Mouse (Mus musculus) megakaryocyte, embryonic 14.5 days (primary cell): ENCODE data around the gene Eme2. TPM values are rescaled to one million over a fixed set of nuclear protein-coding genes. Genes with fewer than 3 reads are reported as not detected.
A peak's percentile ranks its signal among the peaks of the same experiment; 100 is the strongest.

Experiments used
- H3K27me3 ChIP-seq: replicated peaks from 2 replicates; pipeline ENCODE3; 2012; ENCODE audit warnings: inconsistent platforms
- H3K36me3 ChIP-seq: replicated peaks from 2 replicates; pipeline ENCODE3; 2012; ENCODE audit warnings: low read length, inconsistent platforms, mixed read lengths
- H3K4me1 ChIP-seq: 2 replicates; pipeline ENCODE4 v1.6.1; 2012; ENCODE audit warnings: inconsistent platforms
- H3K4me3 ChIP-seq: replicated peaks from 2 replicates; pipeline ENCODE3; 2012; ENCODE audit warnings: moderate library complexity, mild to moderate bottlenecking, inconsistent platforms
- H3K9me3 ChIP-seq: 2 replicates; pipeline ENCODE4 v1.6.1; 2012; ENCODE audit warnings: inconsistent platforms
- FLI1 ChIP-seq: IDR thresholded peaks from 2 replicates; pipeline ENCODE4 v1.6.1; 2012; ENCODE audit warnings: low read length, inconsistent platforms, mixed read lengths
- GATA1 ChIP-seq: IDR thresholded peaks from 3 replicates; pipeline ENCODE4 v1.6.1; 2012; ENCODE audit warnings: mixed read lengths, low read length, inconsistent platforms, borderline replicate concordance
- polyA plus RNA-seq: library from polyadenylated mRNA; stranded (reverse); fragments of >175 nt; gene quantifications from 2 replicates; pipeline ENCODE4 v1.2.3, GENCODE M21; 2012; ENCODE audit warnings: low replicate concordance; ENCODE audit not compliant: insufficient read depth

Gene Eme2
- polyA plus RNA-seq, 1 experiment: 5.8 TPM

- Histone ChIP-seq H3K9me3 (no peaks in the 10 kb centered on the region), H3K36me3 (peaks cover 22% of the 10 kb centered on the region), H3K4me1 (peaks cover 39% of the 10 kb centered on the region), H3K4me3 (no peak overlapping the region), H3K27me3 (peaks cover 12% of the 10 kb centered on the region)
- TF ChIP-seq FLI1: no peak
- no peak for TF ChIP-seq GATA1
Observed at GRCm38 (mm10) chr17:24877336-24878116, 17.4 kb downstream of the Eme2 start.

DNA sequence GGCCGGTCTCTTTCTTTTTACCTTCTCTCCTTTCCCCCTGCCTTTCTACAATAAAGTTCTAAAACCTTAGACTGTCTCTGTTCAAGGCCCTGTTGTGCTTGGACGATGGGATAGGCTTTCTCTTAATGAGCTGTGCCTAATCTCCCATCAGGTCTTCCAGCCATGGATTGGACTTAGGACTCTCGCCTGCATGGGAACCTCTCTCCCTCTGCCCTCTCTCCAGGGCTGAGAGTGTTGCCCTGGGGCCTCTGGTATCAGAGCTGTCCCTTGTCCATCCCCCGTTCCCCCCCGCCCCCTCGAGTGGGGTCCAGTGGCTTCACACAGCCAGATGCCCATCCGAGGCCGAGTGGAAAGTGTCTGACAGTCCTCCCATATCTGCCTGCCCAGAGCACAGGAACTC is 19.9 kb downstream of the Eme2 start:
- Histone ChIP-seq H3K36me3 (no peaks in the 10 kb centered on the region), H3K27me3 (peaks cover 16% of the 10 kb centered on the region), H3K4me3 (no peak overlapping the region), H3K4me1 (peaks cover 20% of the 10 kb centered on the region), H3K9me3 (no peaks in the 10 kb centered on the region)
- TF ChIP-seq FLI1 (no peak), GATA1 (no peak)

- Histone ChIP-seq H3K27me3 (peaks cover 20% of the 10 kb centered on the region), H3K36me3 (no peaks in the 10 kb centered on the region), H3K4me3 (no peak overlapping the region), H3K9me3 (no peaks in the 10 kb centered on the region), H3K4me1 (peaks cover 20% of the 10 kb centered on the region)
- TF ChIP-seq GATA1 (no peak), FLI1 (no peak)
Observed at GRCm38 (mm10) chr17:24874405-24874745, 20.5 kb downstream of the Eme2 start.

- TF ChIP-seq FLI1: no peak
- TF ChIP-seq GATA1: no peak
- Histone ChIP-seq H3K4me3 (no peak overlapping the region), H3K27me3 (peaks cover 21% of the 10 kb centered on the region), H3K36me3 (no peaks in the 10 kb centered on the region), H3K4me1 (peaks cover 20% of the 10 kb centered on the region), H3K9me3 (no peaks in the 10 kb centered on the region)
Observed at GRCm38 (mm10) chr17:24873695-24874404, 21.0 kb downstream of the Eme2 start.

GRCm38 (mm10) chr17:24867914-24868313 is 27.0 kb downstream of the Eme2 start:
- no peak for TF ChIP-seq FLI1
- TF ChIP-seq GATA1: no peak
- H3K27me3 ChIP-seq: peaks cover 12% of the 10 kb centered on the region
- no peaks in the 10 kb centered on the region for H3K9me3 ChIP-seq
- H3K36me3 ChIP-seq: peaks cover 39% of the 10 kb centered on the region
- no peak overlapping the region for H3K4me3 ChIP-seq
- no peaks in the 10 kb centered on the region for H3K4me1 ChIP-seq

DNA sequence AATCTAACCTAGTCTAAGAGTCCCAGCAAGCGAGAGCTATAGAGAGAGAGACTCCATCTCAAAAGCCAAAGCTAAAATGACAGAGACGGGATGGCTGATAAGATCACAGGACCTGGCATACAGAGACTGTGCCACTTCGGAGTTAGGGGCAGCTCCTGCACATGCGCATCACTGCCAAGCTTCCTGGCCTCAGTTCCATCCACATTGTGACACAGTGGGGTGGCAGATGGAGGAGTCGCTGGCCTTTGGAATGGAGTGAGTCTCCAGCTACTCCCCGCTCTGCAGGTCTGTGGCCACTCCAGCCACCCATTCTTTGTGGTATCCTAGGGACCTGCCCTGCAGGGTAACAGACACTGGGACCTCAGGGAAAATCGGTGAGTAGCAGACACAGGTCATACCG is 29.1 kb downstream of the Eme2 start, which contains the start of gene Igfals:
Gene Igfals (plus strand): TSS at position 222 of the 400 bp plus-strand sequence.
- Histone ChIP-seq H3K36me3 (peaks cover 60% of the 10 kb centered on the region), H3K4me1 (no peaks in the 10 kb centered on the region), H3K9me3 (no peaks in the 10 kb centered on the region), H3K27me3 (peaks cover 10% of the 10 kb centered on the region), H3K4me3 (no peak within 1 kb of the TSS)
- no peak for TF ChIP-seq FLI1
- no peak for TF ChIP-seq GATA1

DNA sequence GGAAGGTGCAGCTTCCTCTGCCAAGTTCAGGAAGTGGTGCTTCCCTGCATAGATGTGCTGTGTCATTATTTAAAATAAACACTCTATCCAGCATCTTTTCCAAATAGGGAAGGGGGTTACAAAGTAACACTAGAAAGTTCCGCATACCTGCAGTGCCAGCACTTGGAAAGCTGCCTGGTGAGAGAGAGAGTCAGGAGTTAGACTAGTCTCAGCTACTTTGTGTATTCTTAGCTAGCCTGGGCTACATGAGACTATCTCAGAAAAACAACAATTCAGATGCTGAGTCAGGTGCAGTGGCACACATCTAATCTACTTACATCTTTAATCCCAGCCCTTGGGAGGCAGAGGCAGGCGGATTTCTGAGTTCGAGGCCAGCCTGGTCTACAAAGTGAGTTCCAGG is 33.1 kb downstream of the Eme2 start:
- Histone ChIP-seq H3K9me3 (no peaks in the 10 kb centered on the region), H3K4me3 (no peak overlapping the region), H3K27me3 (no peaks in the 10 kb centered on the region), H3K36me3 (peaks cover 91% of the 10 kb centered on the region), H3K4me1 (peaks cover 28% of the 10 kb centered on the region)
- no peak for TF ChIP-seq FLI1

- Histone ChIP-seq H3K36me3 (peaks cover 92% of the 10 kb centered on the region), H3K4me1 (peaks cover 28% of the 10 kb centered on the region), H3K4me3 (peak overlapping the region; percentile 23), H3K27me3 (no peaks in the 10 kb centered on the region), H3K9me3 (no peaks in the 10 kb centered on the region)
- TF ChIP-seq GATA1: no peak
- TF ChIP-seq FLI1: no peak
Observed at GRCm38 (mm10) chr17:24860076-24860475, 34.8 kb downstream of the Eme2 start.

DNA sequence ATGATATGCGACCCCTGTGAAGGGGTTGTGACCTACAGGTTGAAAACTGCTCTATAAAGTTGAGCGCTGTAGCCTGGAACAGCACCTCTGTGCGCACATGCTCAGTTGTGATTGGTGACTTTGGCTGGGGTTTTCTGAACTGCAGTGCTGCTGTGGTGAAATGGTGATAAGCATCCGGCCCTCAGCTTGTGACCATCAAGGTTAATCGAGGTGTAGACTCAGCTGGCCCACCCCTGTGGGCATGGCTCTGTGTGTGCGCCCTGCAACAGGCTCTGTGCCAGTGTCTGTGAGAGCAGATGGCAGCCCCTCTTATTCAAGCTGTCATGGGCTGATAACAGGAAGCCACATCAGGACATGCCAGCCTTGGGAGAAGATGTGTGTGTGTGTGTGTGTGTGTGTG is 35.9 kb downstream of the Eme2 start:
- Histone ChIP-seq H3K9me3 (no peaks in the 10 kb centered on the region), H3K4me3 (no peak overlapping the region), H3K36me3 (peaks cover 89% of the 10 kb centered on the region), H3K4me1 (peaks cover 28% of the 10 kb centered on the region), H3K27me3 (no peaks in the 10 kb centered on the region)
- TF ChIP-seq FLI1 (no peak), GATA1 (no peak)

DNA sequence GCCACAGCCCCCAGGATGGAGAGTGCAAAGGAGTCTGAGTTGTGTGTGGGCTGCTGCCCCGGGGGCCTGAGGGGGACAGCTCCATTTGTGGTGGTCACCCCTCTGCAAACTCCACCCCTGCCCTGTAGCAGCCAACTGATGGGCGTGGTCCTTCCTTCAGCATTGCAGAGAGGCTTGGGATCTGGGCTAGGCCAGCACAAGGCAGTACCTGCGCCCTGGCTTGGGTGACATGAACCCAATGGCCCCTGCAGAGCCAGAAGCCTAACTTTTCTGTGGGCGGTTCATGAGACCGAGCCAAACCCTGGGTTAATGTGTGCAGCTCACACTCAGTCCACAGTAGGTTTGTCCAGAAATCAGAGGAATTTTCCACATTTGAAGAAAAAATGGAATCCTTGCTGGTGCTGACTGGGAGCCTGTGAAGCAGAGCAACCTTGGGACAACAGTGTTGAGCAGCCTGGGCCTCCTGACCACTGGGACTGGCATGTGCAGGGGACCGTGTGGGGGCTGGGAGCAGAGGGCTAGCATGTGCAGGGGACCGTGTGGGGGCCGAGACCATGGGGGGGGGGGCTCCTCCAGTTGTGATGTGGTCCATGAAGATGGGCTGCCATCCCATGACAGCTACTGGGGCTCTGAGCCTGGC is 36.9 kb downstream of the Eme2 start:
- no peak for TF ChIP-seq GATA1
- no peak for TF ChIP-seq FLI1
- Histone ChIP-seq H3K9me3 (no peaks in the 10 kb centered on the region), H3K4me3 (no peak overlapping the region), H3K36me3 (peaks cover 88% of the 10 kb centered on the region), H3K27me3 (no peaks in the 10 kb centered on the region), H3K4me1 (peaks cover 34% of the 10 kb centered on the region)
